Mouse (Mus musculus) limb, embryonic 14.5 days (tissue): Measurements from ENCODE around the gene Cfap20. TPM values are rescaled to one million over a fixed set of nuclear protein-coding genes. Genes with fewer than 3 reads are reported as not detected.

ENCODE experiments used
- ATAC-seq: fragments of 200-750 bp; cut with Nextera tagmentation; 2 replicates; pipeline ENCODE4 v1.8.0; 2017; ENCODE audit warnings: low read depth, moderate number of reproducible peaks, moderate TSS enrichment; ENCODE audit not compliant: low FRiP score
- DNase-seq: peaks from one replicate; pipeline ENCODE4 v3.0.0-alpha.2; 2015; ENCODE audit warnings: low spot score
- H3K27ac ChIP-seq: fragments of 300-500 bp; sonication (generic); replicated peaks from 2 replicates; pipeline ENCODE4 v1.5.1; 2014; ENCODE audit warnings: low read depth, mild to moderate bottlenecking, low read length, moderate library complexity, mixed read lengths
- H3K27me3 ChIP-seq: fragments of 300-500 bp; sonication (generic); 2 replicates; pipeline ENCODE4 v1.6.1; 2014; ENCODE audit warnings: low read length, mixed read lengths; ENCODE audit not compliant: control insufficient read depth, insufficient read depth
- H3K36me3 ChIP-seq: fragments of 300-500 bp; sonication (generic); 2 replicates; pipeline ENCODE4 v1.6.1; 2014; ENCODE audit warnings: mild to moderate bottlenecking, low read length, moderate library complexity, mixed read lengths; ENCODE audit not compliant: control insufficient read depth, insufficient read depth
- H3K4me1 ChIP-seq: fragments of 300-500 bp; sonication (generic); 2 replicates; pipeline ENCODE4 v1.6.1; 2014; ENCODE audit warnings: antibody characterized with exemption, low read length, mixed read lengths; ENCODE audit not compliant: control insufficient read depth, insufficient read depth
- H3K4me2 ChIP-seq: fragments of 300-500 bp; sonication (generic); replicated peaks from 2 replicates; pipeline ENCODE4 v1.6.1; 2014; ENCODE audit warnings: low read depth, mild to moderate bottlenecking, low read length, moderate library complexity; ENCODE audit not compliant: severe bottlenecking
- H3K4me3 ChIP-seq: fragments of 300-500 bp; sonication (generic); replicated peaks from 2 replicates; pipeline ENCODE4 v1.5.1; 2014; ENCODE audit warnings: low read length
- H3K9ac ChIP-seq: fragments of 300-500 bp; sonication (generic); 2 replicates; pipeline ENCODE4 v1.6.1; 2014; ENCODE audit warnings: mild to moderate bottlenecking, low read depth, low read length, moderate library complexity; ENCODE audit not compliant: severe bottlenecking
- H3K9me3 ChIP-seq: fragments of 300-500 bp; sonication (generic); 2 replicates; pipeline ENCODE4 v1.6.1; 2016; ENCODE audit warnings: low read length; ENCODE audit not compliant: control insufficient read depth
- POLR2A ChIP-seq: fragments of 200-500 bp; IDR thresholded peaks from 2 replicates; pipeline ENCODE4 v1.8.0; 2012; ENCODE audit warnings: inconsistent platforms, mild to moderate bottlenecking, moderate library complexity, borderline replicate concordance; ENCODE audit not compliant: insufficient read depth, insufficient read length; ENCODE audit errors: extremely low read depth
- WGBS: fragments of 180-500 bp; shearing (Covaris S2); extraction: QIAGEN DNeasy Blood & Tissue Kit; methylation state at CpG from one replicate; pipeline ENCODE4 v1.1.7; 2014; 5-methylcytosine and 5-hydroxymethylcytosine counted together
- polyA plus RNA-seq, 2 experiments: library from polyadenylated mRNA; depleted of rRNA in 1 of 2; stranded (reverse) in 1 of 2; unstranded in 1 of 2; fragments of >200 nt; fragmentation: Nextera tagmentation in 1 of 2; extraction: Ambion mirVana in 1 of 2; gene quantifications; 2 replicates each; pipeline versions ENCODE4 v1.2.1 to v1.2.3; 2012 to 2014

The Cfap20 gene
- polyA plus RNA-seq, 2 experiments: 158 to 161 TPM

GRCm38 (mm10) chr8:95375374-95375930, 59.2 kb downstream of the Cfap20 start:
- ATAC-seq (no peak), DNase-seq (no peak)
- H3K9me3 ChIP-seq: no peaks in the 10 kb centered on the region
- H3K9ac ChIP-seq: no peak overlapping the region
- peaks cover 14% of the 10 kb centered on the region; the same call in 1 of the 2 replicates for H3K36me3 ChIP-seq
- H3K4me1 ChIP-seq: peaks cover 8% of the 10 kb centered on the region; the same call in 1 of the 2 replicates
- H3K27ac ChIP-seq: no peak overlapping the region
- H3K27me3 ChIP-seq: no peaks in the 10 kb centered on the region
- 84% methylated on average over 7 of the region's 7 CpGs for WGBS
- H3K4me2 ChIP-seq: no peak overlapping the region
- H3K4me3 ChIP-seq: no peak overlapping the region
- no peak for TF ChIP-seq POLR2A

GRCm38 (mm10) chr8:95374429-95374828, 60.2 kb downstream of the Cfap20 start:
- Histone ChIP-seq H3K27ac (no peak overlapping the region), H3K27me3 (no peaks in the 10 kb centered on the region), H3K9me3 (no peaks in the 10 kb centered on the region), H3K4me1 (peaks cover 15% of the 10 kb centered on the region), H3K9ac (no peak overlapping the region), H3K4me2 (no peak overlapping the region), H3K4me3 (no peak overlapping the region), H3K36me3 (peaks cover 14% of the 10 kb centered on the region; the same call in 1 of the 2 replicates)
- no peak for DNase-seq
- ATAC-seq: no peak
- 81% methylated on average over 3 of the region's 3 CpGs for WGBS
- no peak for TF ChIP-seq POLR2A

- no peak for TF ChIP-seq POLR2A
- 75% methylated on average over 12 of the region's 12 CpGs for WGBS
- no peak for DNase-seq
- no peak for ATAC-seq
- Histone ChIP-seq H3K4me2 (no peak overlapping the region), H3K4me3 (no peak overlapping the region), H3K4me1 (peaks cover 15% of the 10 kb centered on the region), H3K27me3 (no peaks in the 10 kb centered on the region), H3K36me3 (peaks cover 14% of the 10 kb centered on the region; the same call in 1 of the 2 replicates), H3K9me3 (no peaks in the 10 kb centered on the region), H3K27ac (no peak overlapping the region), H3K9ac (no peak overlapping the region)
Observed at GRCm38 (mm10) chr8:95373389-95374002, 61.2 kb downstream of the Cfap20 start.

Other genes with a start within 250 kb of the Cfap20 start
- gene Kifc3, start 232.1 kb downstream of the Cfap20 start, polyA plus RNA-seq (2012; rRNA removed): 25.9 and 30.3 TPM in 2 replicates
- gene Kifc3, start 232.1 kb downstream of the Cfap20 start, polyA plus RNA-seq (2014; fragmentation: Nextera tagmentation; extraction: Ambion mirVana): 12.7 and 20.3 TPM in 2 replicates
- 0.24 and 0.67 TPM in 2 replicates for gene Cngb1, start 128.3 kb downstream of the Cfap20 start, polyA plus RNA-seq (2012; rRNA removed)
- gene Cngb1, start 128.3 kb downstream of the Cfap20 start, polyA plus RNA-seq (2014; fragmentation: Nextera tagmentation; extraction: Ambion mirVana): 0.52 and 0.55 TPM in 2 replicates
- 0.85 and 1.3 TPM in 2 replicates for gene Tepp, start 124.3 kb downstream of the Cfap20 start, polyA plus RNA-seq (2012; rRNA removed)
- gene Tepp, start 124.3 kb downstream of the Cfap20 start, polyA plus RNA-seq (2014; fragmentation: Nextera tagmentation; extraction: Ambion mirVana): 0.47 TPM in 1 of 2 replicates, not detected in the other
- gene Zfp319, start 102.9 kb downstream of the Cfap20 start, polyA plus RNA-seq (2012; rRNA removed): 13.8 and 17.4 TPM in 2 replicates
- gene Zfp319, start 102.9 kb downstream of the Cfap20 start, polyA plus RNA-seq (2014; fragmentation: Nextera tagmentation; extraction: Ambion mirVana): 8.4 and 9.2 TPM in 2 replicates
- 46.6 and 61.0 TPM in 2 replicates for gene Usb1, start 102.6 kb downstream of the Cfap20 start, polyA plus RNA-seq (2012; rRNA removed)
- gene Usb1, start 102.6 kb downstream of the Cfap20 start, polyA plus RNA-seq (2014; fragmentation: Nextera tagmentation; extraction: Ambion mirVana): 34.7 and 38.0 TPM in 2 replicates
- 12.6 and 16.9 TPM in 2 replicates for gene Mmp15, start 82.6 kb downstream of the Cfap20 start, polyA plus RNA-seq (2012; rRNA removed)
- gene Mmp15, start 82.6 kb downstream of the Cfap20 start, polyA plus RNA-seq (2014; fragmentation: Nextera tagmentation; extraction: Ambion mirVana): 10.5 and 11.8 TPM in 2 replicates
- 53.6 and 57.4 TPM in 2 replicates for gene Csnk2a2, start 55.2 kb upstream of the Cfap20 start, polyA plus RNA-seq (2012; rRNA removed)
- 22.5 and 22.6 TPM in 2 replicates for gene Csnk2a2, start 55.2 kb upstream of the Cfap20 start, polyA plus RNA-seq (2014; fragmentation: Nextera tagmentation; extraction: Ambion mirVana)
- 0.12 and 0.24 TPM in 2 replicates for gene Ccdc113, start 99.2 kb upstream of the Cfap20 start, polyA plus RNA-seq (2012; rRNA removed)
- gene Ccdc113, start 99.2 kb upstream of the Cfap20 start, polyA plus RNA-seq (2014; fragmentation: Nextera tagmentation; extraction: Ambion mirVana): 0.25 and 0.48 TPM in 2 replicates
- not detected in 2 replicates for gene Prss54, start 141.5 kb upstream of the Cfap20 start, polyA plus RNA-seq (2012; rRNA removed)
- gene Prss54, start 141.5 kb upstream of the Cfap20 start, polyA plus RNA-seq (2014; fragmentation: Nextera tagmentation; extraction: Ambion mirVana): not detected in 2 replicates
- gene Gins3, start 198.6 kb upstream of the Cfap20 start, polyA plus RNA-seq (2012; rRNA removed): 8.9 and 11.1 TPM in 2 replicates
- gene Gins3, start 198.6 kb upstream of the Cfap20 start, polyA plus RNA-seq (2014; fragmentation: Nextera tagmentation; extraction: Ambion mirVana): 19.1 and 21.7 TPM in 2 replicates
- 35.3 and 36.0 TPM in 2 replicates for gene Ndrg4, start 242.1 kb upstream of the Cfap20 start, polyA plus RNA-seq (2012; rRNA removed)
- 20.2 and 22.3 TPM in 2 replicates for gene Ndrg4, start 242.1 kb upstream of the Cfap20 start, polyA plus RNA-seq (2014; fragmentation: Nextera tagmentation; extraction: Ambion mirVana)